Mouse (Mus musculus): ENCODE results near the gene Gm12166.

GRCm38 (mm10) chr11:46077304-46077703, 25.2 kb upstream of the Gm12166 start:
- TF ChIP-seq CTCF (IDR thresholded peaks at IDR 0.05; ENCODE audit: control insufficient read depth, insufficient read depth, insufficient replicate concordance, low read depth, low read length) (no peak), POLR2A (IDR thresholded peaks at IDR 0.05; ENCODE audit: control insufficient read depth, low read depth, low read length) (no peak)
